8 mouse cellular contexts compared by ENCODE assay signal in genomic region chr15:97195628-97196027, GRCm38 (mm10). TPM values are rescaled to one million over a fixed set of nuclear protein-coding genes. Genes with fewer than 3 reads are reported as not detected.
A peak's percentile ranks its signal among the peaks of the same experiment; 100 is the strongest.
DNase-seq lines count a peak whose midpoint lies in the region; ATAC-seq lines count a peak whose summit lies in the region.

No protein-coding gene starts in this region.

- H3K4me2 ChIP-seq in embryonic facial prominence, embryonic 11.5 days (ENCODE audit: low read depth, low read length) = no peak overlapping the region

- peak; percentile 40 for DNase-seq in gastrocnemius, adult 18-20 months (ENCODE audit: low spot score)
- no peak for DNase-seq in gastrocnemius, postnatal 4 days (ENCODE audit: low spot score in 2 of 2)
- peak; percentile 69 for DNase-seq in thymus, postnatal 0 days (ENCODE audit: low spot score)
- DNase-seq in thymus, adult 18-20 months = no peak
- peak; percentile 83 for DNase-seq in embryonic facial prominence, embryonic 11.5 days (ENCODE audit: low spot score)
- peak; percentile 59 for DNase-seq in layer of hippocampus, adult 9-10 months (ENCODE audit: low spot score)
- no peak for DNase-seq in urinary bladder, postnatal 36 days (ENCODE audit: low spot score in 2 of 2)

- H3K4me3 ChIP-seq in embryonic facial prominence, embryonic 11.5 days (ENCODE audit: low read depth, low read length) = no peak overlapping the region

- no peak overlapping the region for H3K9ac ChIP-seq in embryonic facial prominence, embryonic 11.5 days (replicated peaks; ENCODE audit: low read length)

- no peak for ATAC-seq in embryonic facial prominence, embryonic 11.5 days (replicated peaks; ENCODE audit: insufficient number of reproducible peaks, low FRiP score, low TSS enrichment, low read depth)
- ATAC-seq in neutrophil, adult 5-6 weeks (ENCODE audit: extremely low read depth, insufficient number of reproducible peaks, low FRiP score, poor library complexity, severe bottlenecking) = 0 out of 2 replicates have a peak, but pooled peaks have one; percentile 34

- no peaks in the 10 kb centered on the region for H3K4me1 ChIP-seq in embryonic facial prominence, embryonic 11.5 days (ENCODE audit: control insufficient read depth, insufficient read depth, low read length)

- H3K27ac ChIP-seq in embryonic facial prominence, embryonic 11.5 days (replicated peaks; ENCODE audit: low read depth, low read length) = no peak overlapping the region

- no peaks in the 10 kb centered on the region for H3K36me3 ChIP-seq in embryonic facial prominence, embryonic 11.5 days (replicated peaks; ENCODE audit: control insufficient read depth, insufficient read depth, low read depth, low read length)

- no peaks in the 10 kb centered on the region for H3K27me3 ChIP-seq in embryonic facial prominence, embryonic 11.5 days (ENCODE audit: control insufficient read depth, insufficient read depth, low read length)

- H3K9me3 ChIP-seq in embryonic facial prominence, embryonic 11.5 days (replicated peaks; ENCODE audit: control insufficient read depth, low read length) = no peaks in the 10 kb centered on the region

- WGBS in embryonic facial prominence, embryonic 11.5 days = 0% methylated on average over 1 of the region's 1 CpGs

RNA-seq across cellular contexts. Expression of gene Pced1b, which starts 51.3 kb away (rescaled TPM):
- 1 to 10 TPM in 1 of 2 experiments, under 1 TPM in 1; 0.88 to 1.2 TPM for total RNA-seq in gastrocnemius, adult 18-20 months (2021)
- total RNA-seq in gastrocnemius, postnatal 4 days (2021) = 1 to 10 TPM; 4.6 to 6.3 TPM
- 7.2 and 8.0 TPM in 2 replicates for polyA plus RNA-seq in thymus, postnatal 0 days (2015; fragmentation: Nextera tagmentation; extraction: Ambion mirVana)
- polyA plus RNA-seq in embryonic facial prominence, embryonic 11.5 days (2014; fragmentation: Nextera tagmentation; extraction: Ambion mirVana) = 3.0 and 4.3 TPM in 2 replicates
- total RNA-seq in neutrophil, adult 5-6 weeks (2017) = 19.5 and 21.4 TPM in 2 replicates

RNA-seq across cellular contexts. Expression of gene Amigo2, which starts 51.5 kb away (rescaled TPM):
- total RNA-seq in gastrocnemius, adult 18-20 months (2021) = 1 to 10 TPM; 1.3 to 2.1 TPM
- 1 to 10 TPM; 3.0 to 3.8 TPM for total RNA-seq in gastrocnemius, postnatal 4 days (2021)
- polyA plus RNA-seq in thymus, postnatal 0 days (2015; fragmentation: Nextera tagmentation; extraction: Ambion mirVana) = 1.9 and 2.8 TPM in 2 replicates
- 5.9 TPM in 2 replicates for polyA plus RNA-seq in embryonic facial prominence, embryonic 11.5 days (2014; fragmentation: Nextera tagmentation; extraction: Ambion mirVana)
- total RNA-seq in neutrophil, adult 5-6 weeks (2017) = 3.9 and 5.0 TPM in 2 replicates

Comparison
In these comparisons a context has a peak if more than half of its experiments do, and no peak if none do; other contexts are left out.
1. DNase-seq: peak in gastrocnemius, adult 18-20 months (single experiment), thymus, postnatal 0 days (single experiment), embryonic facial prominence, embryonic 11.5 days (single experiment) and layer of hippocampus, adult 9-10 months (single experiment); none in gastrocnemius, postnatal 4 days (0 of 2), thymus, adult 18-20 months (0 of 2) and urinary bladder, postnatal 36 days (0 of 2).